Mouse (Mus musculus): ENCODE data around the gene 1700019D03Rik. TPM values are rescaled to one million over a fixed set of nuclear protein-coding genes. Genes with fewer than 3 reads are reported as not detected.

Gene 1700019D03Rik
- polyA plus RNA-seq (2017; shearing (Covaris generic)) = 1 to 10 TPM; 6.1 to 6.8 TPM

DNA sequence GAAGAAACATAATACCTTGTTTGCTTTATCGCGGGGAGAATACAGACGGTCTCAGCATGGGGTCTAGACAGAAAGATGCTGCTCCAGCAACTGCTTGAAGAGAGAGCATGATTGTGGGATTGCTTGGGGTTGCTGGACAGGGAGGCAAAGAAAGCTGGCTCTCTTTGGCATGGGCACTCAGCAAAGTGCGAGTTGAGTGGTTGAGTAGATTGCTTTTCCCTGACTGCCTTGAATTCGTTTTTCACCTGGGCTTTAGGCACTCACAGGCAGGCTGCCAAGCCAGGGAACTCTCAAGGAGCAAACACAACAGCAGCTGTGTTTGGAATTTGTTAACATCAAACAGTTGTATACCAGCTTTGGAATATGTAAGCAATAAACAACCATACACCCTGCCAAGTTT is at the start of gene 1700019D03Rik:
1700019D03Rik (minus strand) TSS at position 101 of the 400 bp plus-strand sequence.

GRCm38 (mm10) chr1:53061340-53061739 is 41.4 kb upstream of the 1700019D03Rik start, which contains the start of gene Mstn:
Gene Mstn (plus strand): TSS chr1:53061640.

Other genes starting within 250 kb of the 1700019D03Rik start
- gene Inpp1, start 202.5 kb downstream of the 1700019D03Rik start, polyA plus RNA-seq (2017; shearing (Covaris generic)) = 100 to 1,000 TPM; 106 to 119 TPM
- 10 to 100 TPM; 23.3 to 26.7 TPM for gene Hibch, start 175.2 kb downstream of the 1700019D03Rik start, polyA plus RNA-seq (2017; shearing (Covaris generic))
- gene Mstn, start 41.5 kb upstream of the 1700019D03Rik start, polyA plus RNA-seq (2017; shearing (Covaris generic)) = not detected
- gene 1700019A02Rik, start 167.5 kb upstream of the 1700019D03Rik start, polyA plus RNA-seq (2017; shearing (Covaris generic)) = under 1 TPM in 1 of 2 experiments, not detected in 1; 0.76 TPM

All from inflammation-experienced regulatory T-cells (primary cell).